Mouse (Mus musculus): ENCODE measurements around the gene Tnni1. TPM values are rescaled to one million over a fixed set of nuclear protein-coding genes. Genes with fewer than 3 reads are reported as not detected.

The Tnni1 gene
- total RNA-seq, 2 experiments from 2014 or later, result 1.2 to 1.5 TPM

GRCm38 (mm10) chr1:135766592-135767306, 12.5 kb upstream of the Tnni1 start:
- DNase-seq (ENCODE audit: low spot score in 2 of 2), result no peak

GRCm38 (mm10) chr1:135767324-135767890, 11.8 kb upstream of the Tnni1 start:
- DNase-seq (ENCODE audit: low spot score in 2 of 2), result no peak

GRCm38 (mm10) chr1:135768400-135768799, 10.8 kb upstream of the Tnni1 start:
- no peak for DNase-seq (ENCODE audit: low spot score in 2 of 2)

GRCm38 (mm10) chr1:135770237-135770636, 9.0 kb upstream of the Tnni1 start:
- no peak for DNase-seq (ENCODE audit: low spot score in 2 of 2)

GRCm38 (mm10) chr1:135770896-135771572, 8.2 kb upstream of the Tnni1 start:
- DNase-seq (ENCODE audit: low spot score in 2 of 2), result no peak

- no peak for DNase-seq (ENCODE audit: low spot score in 2 of 2)
These were observed 7.7 kb upstream of the Tnni1 start for GRCm38 (mm10) chr1:135771573-135771970.

- DNase-seq (ENCODE audit: low spot score in 2 of 2), result no peak
These were observed 2.6 kb upstream of the Tnni1 start for GRCm38 (mm10) chr1:135776596-135776995.

GRCm38 (mm10) chr1:135777046-135777445, 2.2 kb upstream of the Tnni1 start:
- DNase-seq (ENCODE audit: low spot score in 2 of 2), result no peak

- no peak for DNase-seq (ENCODE audit: low spot score in 2 of 2)
These were observed 1.4 kb downstream of the Tnni1 start for GRCm38 (mm10) chr1:135780649-135781048.

GRCm38 (mm10) chr1:135781220-135781619, 2.0 kb downstream of the Tnni1 start:
- DNase-seq (ENCODE audit: low spot score in 2 of 2), result peak in 1 of 2 experiments; percentile 83

- peak in 1 of 2 experiments; percentile 42 for DNase-seq (ENCODE audit: low spot score in 2 of 2)
These were observed 3.6 kb downstream of the Tnni1 start for GRCm38 (mm10) chr1:135782816-135783215.

GRCm38 (mm10) chr1:135787799-135788198, 8.6 kb downstream of the Tnni1 start:
- DNase-seq (ENCODE audit: low spot score in 2 of 2), result peak in 1 of 2 experiments; percentile 73

- DNase-seq (ENCODE audit: low spot score in 2 of 2), result peak in 1 of 2 experiments; percentile 29
These were observed 9.5 kb downstream of the Tnni1 start for GRCm38 (mm10) chr1:135788708-135789107.

GRCm38 (mm10) chr1:135789815-135790214, 10.6 kb downstream of the Tnni1 start:
- DNase-seq (ENCODE audit: low spot score in 2 of 2), result peak; percentile 39 to 67

- no peak for DNase-seq (ENCODE audit: low spot score in 2 of 2)
These were observed 13.1 kb downstream of the Tnni1 start for GRCm38 (mm10) chr1:135792143-135792939.

- DNase-seq (ENCODE audit: low spot score in 2 of 2), result peak in 1 of 2 experiments; percentile 26
These were observed 14.4 kb downstream of the Tnni1 start for GRCm38 (mm10) chr1:135793370-135794215.

- DNase-seq (ENCODE audit: low spot score in 2 of 2), result no peak
These were observed 15.2 kb downstream of the Tnni1 start for GRCm38 (mm10) chr1:135794216-135795134.

- DNase-seq (ENCODE audit: low spot score in 2 of 2), result no peak
These were observed 19.3 kb downstream of the Tnni1 start for GRCm38 (mm10) chr1:135798492-135798891.

- DNase-seq (ENCODE audit: low spot score in 2 of 2), result no peak
These were observed 19.9 kb downstream of the Tnni1 start for GRCm38 (mm10) chr1:135799109-135799627.

Measured in layer of hippocampus, adult 18-20 months (tissue).